Mouse (Mus musculus): ENCODE results near the gene 2010111I01Rik.

2010111I01Rik gene

GRCm38 (mm10) chr13:63148157-63148556 lies 183.5 kb downstream of the 2010111I01Rik start:
- in situ Hi-C loops (cut with MboI, MseI): no loop called here

- in situ Hi-C loops (cut with MboI, MseI): no loop called here
Observed at GRCm38 (mm10) chr13:63150470-63151020, 185.9 kb downstream of the 2010111I01Rik start.

GRCm38 (mm10) chr13:63151028-63151738 lies 186.5 kb downstream of the 2010111I01Rik start:
- in situ Hi-C loops (cut with MboI, MseI): no loop called here

- in situ Hi-C loops (cut with MboI, MseI): no loop called here
Observed at GRCm38 (mm10) chr13:63152498-63152897, 187.8 kb downstream of the 2010111I01Rik start.

- in situ Hi-C loops (cut with MboI, MseI): no loop called here
Observed at GRCm38 (mm10) chr13:63153397-63153796, 188.7 kb downstream of the 2010111I01Rik start.

- in situ Hi-C loops (cut with MboI, MseI): no loop called here
Observed at GRCm38 (mm10) chr13:63154851-63155571, 190.3 kb downstream of the 2010111I01Rik start.

GRCm38 (mm10) chr13:63156264-63156663 lies 191.6 kb downstream of the 2010111I01Rik start:
- in situ Hi-C loops (cut with MboI, MseI): no loop called here

GRCm38 (mm10) chr13:63170282-63171073 lies 205.8 kb downstream of the 2010111I01Rik start:
- in situ Hi-C loops (cut with MboI, MseI): no loop called here

- in situ Hi-C loops (cut with MboI, MseI): no loop called here
Observed at GRCm38 (mm10) chr13:63171347-63172096, 206.8 kb downstream of the 2010111I01Rik start.

GRCm38 (mm10) chr13:63172097-63172445 lies 207.4 kb downstream of the 2010111I01Rik start:
- in situ Hi-C loops (cut with MboI, MseI): no loop called here

- in situ Hi-C loops (cut with MboI, MseI): no loop called here
Observed at GRCm38 (mm10) chr13:63174252-63175020, 209.7 kb downstream of the 2010111I01Rik start.

GRCm38 (mm10) chr13:63176131-63176530 lies 211.4 kb downstream of the 2010111I01Rik start:
- in situ Hi-C loops (cut with MboI, MseI): no loop called here

- in situ Hi-C loops (cut with MboI, MseI): no loop called here
Observed at GRCm38 (mm10) chr13:63177232-63177631, 212.5 kb downstream of the 2010111I01Rik start.

- in situ Hi-C loops (cut with MboI, MseI): loop anchor here (10.0 kb wide), 1 partner anchor 74 kb away; no protein-coding TSS in a partner anchor
Observed at GRCm38 (mm10) chr13:63180641-63181235, 216.0 kb downstream of the 2010111I01Rik start.

- in situ Hi-C loops (cut with MboI, MseI): loop anchor here (5.0 to 10.0 kb wide), 3 partner anchors 42 to 70 kb away; no protein-coding TSS in a partner anchor
Observed at GRCm38 (mm10) chr13:63184946-63185345, 220.3 kb downstream of the 2010111I01Rik start.

- in situ Hi-C loops (cut with MboI, MseI): loop anchor here (5.0 to 10.0 kb wide), 3 partner anchors 41 to 69 kb away; no protein-coding TSS in a partner anchor
Observed at GRCm38 (mm10) chr13:63186217-63186616, 221.5 kb downstream of the 2010111I01Rik start.

GRCm38 (mm10) chr13:63186642-63187041 lies 221.9 kb downstream of the 2010111I01Rik start:
- in situ Hi-C loops (cut with MboI, MseI): loop anchor here (5.0 to 10.0 kb wide), 3 partner anchors 41 to 68 kb away; no protein-coding TSS in a partner anchor

- in situ Hi-C loops (cut with MboI, MseI): loop anchor here (5.0 to 10.0 kb wide), 3 partner anchors 40 to 67 kb away; no protein-coding TSS in a partner anchor
Observed at GRCm38 (mm10) chr13:63187145-63188143, 222.8 kb downstream of the 2010111I01Rik start.
